Mouse (Mus musculus): ENCODE results near the gene Spats2l.

Gene Spats2l

GRCm38 (mm10) chr1:57824966-57825759 lies 51.2 kb downstream of the Spats2l start:
- no peak for DNase-seq (ENCODE audit: low read depth, low spot score)

- no peak for DNase-seq (ENCODE audit: low read depth, low spot score)
Measured at GRCm38 (mm10) chr1:57826245-57826644, 52.3 kb downstream of the Spats2l start.

GRCm38 (mm10) chr1:57833145-57833544 lies 59.2 kb downstream of the Spats2l start:
- DNase-seq (ENCODE audit: low read depth, low spot score) = no peak

- no peak for DNase-seq (ENCODE audit: low read depth, low spot score)
Measured at GRCm38 (mm10) chr1:57835128-57835527, 61.2 kb downstream of the Spats2l start.

- no peak for DNase-seq (ENCODE audit: low read depth, low spot score)
Measured at GRCm38 (mm10) chr1:57836686-57837317, 62.8 kb downstream of the Spats2l start.

GRCm38 (mm10) chr1:57839863-57840262 lies 65.9 kb downstream of the Spats2l start:
- no peak for DNase-seq (ENCODE audit: low read depth, low spot score)

- DNase-seq (ENCODE audit: low read depth, low spot score) = no peak
Measured at GRCm38 (mm10) chr1:57845054-57845722, 71.2 kb downstream of the Spats2l start.

GRCm38 (mm10) chr1:57846856-57847698 lies 73.1 kb downstream of the Spats2l start:
- DNase-seq (ENCODE audit: low read depth, low spot score) = no peak

- no peak for DNase-seq (ENCODE audit: low read depth, low spot score)
Measured at GRCm38 (mm10) chr1:57849087-57849486, 75.1 kb downstream of the Spats2l start.

- DNase-seq (ENCODE audit: low read depth, low spot score) = no peak
Measured at GRCm38 (mm10) chr1:57849916-57850315, 76.0 kb downstream of the Spats2l start.

GRCm38 (mm10) chr1:57851871-57852270 lies 77.9 kb downstream of the Spats2l start:
- DNase-seq (ENCODE audit: low read depth, low spot score) = no peak

GRCm38 (mm10) chr1:57852562-57853271 lies 78.8 kb downstream of the Spats2l start:
- no peak for DNase-seq (ENCODE audit: low read depth, low spot score)

GRCm38 (mm10) chr1:57857799-57858198 lies 83.8 kb downstream of the Spats2l start:
- DNase-seq (ENCODE audit: low read depth, low spot score) = no peak

GRCm38 (mm10) chr1:57862024-57862423 lies 88.1 kb downstream of the Spats2l start:
- DNase-seq (ENCODE audit: low read depth, low spot score) = no peak

GRCm38 (mm10) chr1:57868651-57869050 lies 94.7 kb downstream of the Spats2l start:
- no peak for DNase-seq (ENCODE audit: low read depth, low spot score)

- DNase-seq (ENCODE audit: low read depth, low spot score) = no peak
Measured at GRCm38 (mm10) chr1:57872006-57872405, 98.0 kb downstream of the Spats2l start.

GRCm38 (mm10) chr1:57873996-57874395 lies 100.0 kb downstream of the Spats2l start:
- no peak for DNase-seq (ENCODE audit: low read depth, low spot score)

GRCm38 (mm10) chr1:57875109-57875508 lies 101.1 kb downstream of the Spats2l start:
- DNase-seq (ENCODE audit: low read depth, low spot score) = no peak

GRCm38 (mm10) chr1:57875512-57875911 lies 101.5 kb downstream of the Spats2l start:
- DNase-seq (ENCODE audit: low read depth, low spot score) = no peak

- DNase-seq (ENCODE audit: low read depth, low spot score) = no peak
Measured at GRCm38 (mm10) chr1:57878957-57879356, 105.0 kb downstream of the Spats2l start.

- DNase-seq (ENCODE audit: low read depth, low spot score) = no peak
Measured at GRCm38 (mm10) chr1:57884867-57885266, 110.9 kb downstream of the Spats2l start.

All from retina, adult 2 months (tissue).